Mouse (Mus musculus): ENCODE measurements around the gene Vmn1r59.

- TF ChIP-seq POLR2A (IDR thresholded peaks at IDR 0.05; ENCODE audit: low read depth, low read length) (no peak), CTCF (IDR thresholded peaks at IDR 0.05; ENCODE audit: extremely low read depth, insufficient read depth, insufficient read length, insufficient replicate concordance) (no peak)
These were observed at the start of gene Vmn1r59 for GRCm38 (mm10) chr7:5456674-5457073.

Data from spleen, adult 2 months (tissue).